Mouse (Mus musculus) hindbrain, embryonic 10.5 days (tissue): Measurements from ENCODE around the gene Akap2. TPM values are rescaled to one million over a fixed set of nuclear protein-coding genes. Genes with fewer than 3 reads are reported as not detected.

Source experiments
- DNase-seq: peaks from one replicate; pipeline ENCODE4 v3.0.0-alpha.2; 2017; ENCODE audit warnings: low spot score
- H3K27ac ChIP-seq: fragments of 300-500 bp; sonication (generic); 2 replicates; pipeline ENCODE4 v1.5.1; 2016; ENCODE audit warnings: mild to moderate bottlenecking, moderate library complexity
- H3K27me3 ChIP-seq: fragments of 300-500 bp; sonication (generic); 2 replicates; pipeline ENCODE4 v1.6.1; 2016; ENCODE audit warnings: mild to moderate bottlenecking; ENCODE audit not compliant: poor library complexity, insufficient read depth, severe bottlenecking
- H3K36me3 ChIP-seq: fragments of 300-500 bp; sonication (generic); 2 replicates; pipeline ENCODE4 v1.6.1; 2016; ENCODE audit warnings: mild to moderate bottlenecking, moderate library complexity
- H3K4me1 ChIP-seq: fragments of 300-500 bp; sonication (generic); replicated peaks from 2 replicates; pipeline ENCODE4 v1.6.1; 2016; ENCODE audit warnings: mild to moderate bottlenecking
- H3K4me3 ChIP-seq: fragments of 300-500 bp; sonication (generic); 2 replicates; pipeline ENCODE4 v1.5.1; 2016; ENCODE audit warnings: mild to moderate bottlenecking, moderate library complexity
- H3K9me3 ChIP-seq: fragments of 300-500 bp; sonication (generic); 2 replicates; pipeline ENCODE4 v1.6.1; 2016; ENCODE audit warnings: mild to moderate bottlenecking, moderate library complexity
- WGBS: fragments of 180-500 bp; shearing (Covaris S2); methylation state at CpG from one replicate; pipeline ENCODE4 v1.1.7; 2016; 5-methylcytosine and 5-hydroxymethylcytosine counted together
- polyA plus RNA-seq: library from polyadenylated mRNA; unstranded; fragments of >200 nt; fragmentation: Nextera tagmentation; extraction: Ambion mirVana; gene quantifications from 2 replicates; pipeline ENCODE4 v1.2.1, GENCODE M21; 2016

Akap2 gene
- polyA plus RNA-seq, 1 experiment from 2014 or later = 30.2 TPM

GRCm38 (mm10) chr4:57771558-57772219 is 54.2 kb downstream of the Akap2 start:
- Histone ChIP-seq H3K27ac (no peak overlapping the region), H3K27me3 (no peaks in the 10 kb centered on the region), H3K4me3 (no peak overlapping the region), H3K4me1 (peaks cover 28% of the 10 kb centered on the region), H3K36me3 (no peaks in the 10 kb centered on the region), H3K9me3 (no peaks in the 10 kb centered on the region)
- no peak for DNase-seq
- 91% methylated on average over 2 of the region's 2 CpGs for whole genome bisulfite sequencing

- Histone ChIP-seq H3K36me3 (no peaks in the 10 kb centered on the region), H3K27me3 (no peaks in the 10 kb centered on the region), H3K9me3 (no peaks in the 10 kb centered on the region), H3K4me3 (no peak overlapping the region), H3K27ac (no peak overlapping the region), H3K4me1 (peaks cover 25% of the 10 kb centered on the region; the same call in 1 of the 2 replicates)
- DNase-seq = no peak
- WGBS = 56% methylated on average over 11 of the region's 11 CpGs
Observed at GRCm38 (mm10) chr4:57772851-57773510, 55.5 kb downstream of the Akap2 start.

- no peak for DNase-seq
- Histone ChIP-seq H3K4me3 (no peak overlapping the region), H3K4me1 (peaks cover 17% of the 10 kb centered on the region; the same call in 1 of the 2 replicates), H3K27me3 (no peaks in the 10 kb centered on the region), H3K27ac (no peak overlapping the region), H3K36me3 (no peaks in the 10 kb centered on the region), H3K9me3 (no peaks in the 10 kb centered on the region)
- WGBS = 74% methylated on average over 4 of the region's 4 CpGs
Observed at GRCm38 (mm10) chr4:57774517-57774916, 57.1 kb downstream of the Akap2 start.

- Histone ChIP-seq H3K27ac (no peak overlapping the region), H3K4me3 (no peak overlapping the region), H3K36me3 (no peaks in the 10 kb centered on the region), H3K27me3 (no peaks in the 10 kb centered on the region), H3K4me1 (peaks cover 14% of the 10 kb centered on the region), H3K9me3 (no peaks in the 10 kb centered on the region)
- DNase-seq = no peak
Observed at GRCm38 (mm10) chr4:57775582-57775981, 58.1 kb downstream of the Akap2 start.

GRCm38 (mm10) chr4:57780403-57780802 is 62.9 kb downstream of the Akap2 start:
- peaks cover 42% of the 10 kb centered on the region for H3K4me1 ChIP-seq
- no peaks in the 10 kb centered on the region for H3K36me3 ChIP-seq
- peaks cover 18% of the 10 kb centered on the region for H3K27me3 ChIP-seq
- no peaks in the 10 kb centered on the region for H3K9me3 ChIP-seq
- no peak for DNase-seq
- H3K4me3 ChIP-seq = 0 out of 2 replicates have a peak overlapping the region, but pooled peaks have one; percentile 34
- peak overlapping the region; percentile 79 for H3K27ac ChIP-seq
- 21% methylated on average over 4 of the region's 4 CpGs for WGBS

GRCm38 (mm10) chr4:57780833-57781641 is 63.6 kb downstream of the Akap2 start:
- Histone ChIP-seq H3K27ac (peak overlapping the region; percentile 79), H3K4me3 (peak overlapping the region; percentile 34), H3K36me3 (no peaks in the 10 kb centered on the region), H3K4me1 (peaks cover 42% of the 10 kb centered on the region), H3K9me3 (no peaks in the 10 kb centered on the region), H3K27me3 (peaks cover 18% of the 10 kb centered on the region)
- DNase-seq = peak; percentile 67
- WGBS = 2% methylated on average over 20 of the region's 20 CpGs

GRCm38 (mm10) chr4:57781994-57782393 is 64.5 kb downstream of the Akap2 start:
- peaks cover 18% of the 10 kb centered on the region for H3K27me3 ChIP-seq
- peaks cover 42% of the 10 kb centered on the region for H3K4me1 ChIP-seq
- H3K27ac ChIP-seq = peak overlapping the region; percentile 86
- H3K9me3 ChIP-seq = no peaks in the 10 kb centered on the region
- DNase-seq = peak; percentile 84
- H3K36me3 ChIP-seq = no peaks in the 10 kb centered on the region
- 0% methylated on average over 26 of the region's 26 CpGs for WGBS
- peak overlapping the region; percentile 60 for H3K4me3 ChIP-seq

- no peaks in the 10 kb centered on the region for H3K36me3 ChIP-seq
- peaks cover 18% of the 10 kb centered on the region for H3K27me3 ChIP-seq
- H3K27ac ChIP-seq = peak overlapping the region; percentile 86
- H3K4me3 ChIP-seq = peak overlapping the region; percentile 60
- H3K9me3 ChIP-seq = no peaks in the 10 kb centered on the region
- WGBS = 1% methylated on average over 33 of the region's 33 CpGs
- peak; percentile 61 for DNase-seq
- peaks cover 45% of the 10 kb centered on the region for H3K4me1 ChIP-seq
Observed at GRCm38 (mm10) chr4:57782549-57783390, 65.3 kb downstream of the Akap2 start.

- 46% methylated on average over 9 of the region's 9 CpGs for WGBS
- Histone ChIP-seq H3K27me3 (peaks cover 18% of the 10 kb centered on the region), H3K9me3 (no peaks in the 10 kb centered on the region), H3K27ac (peak overlapping the region; percentile 86), H3K4me3 (peak overlapping the region; percentile 60), H3K36me3 (no peaks in the 10 kb centered on the region), H3K4me1 (peaks cover 45% of the 10 kb centered on the region)
- DNase-seq = no peak
Observed at GRCm38 (mm10) chr4:57783391-57783770, 65.9 kb downstream of the Akap2 start.

- H3K4me1 ChIP-seq = peaks cover 51% of the 10 kb centered on the region
- H3K27ac ChIP-seq = peak overlapping the region; percentile 86
- DNase-seq = peak; percentile 3
- no peaks in the 10 kb centered on the region for H3K36me3 ChIP-seq
- WGBS = 79% methylated on average over 11 of the region's 11 CpGs
- peak overlapping the region; percentile 60 for H3K4me3 ChIP-seq
- H3K27me3 ChIP-seq = peaks cover 18% of the 10 kb centered on the region
- H3K9me3 ChIP-seq = no peaks in the 10 kb centered on the region
Observed at GRCm38 (mm10) chr4:57783853-57784600, 66.6 kb downstream of the Akap2 start.

GRCm38 (mm10) chr4:57788709-57789108 is 71.3 kb downstream of the Akap2 start:
- H3K4me3 ChIP-seq = no peak overlapping the region
- H3K27ac ChIP-seq = peak overlapping the region; percentile 66
- DNase-seq = no peak
- H3K27me3 ChIP-seq = peaks cover 7% of the 10 kb centered on the region
- WGBS = 48% methylated on average over 5 of the region's 5 CpGs
- peaks cover 42% of the 10 kb centered on the region for H3K4me1 ChIP-seq
- H3K36me3 ChIP-seq = no peaks in the 10 kb centered on the region
- H3K9me3 ChIP-seq = no peaks in the 10 kb centered on the region

GRCm38 (mm10) chr4:57789118-57789517 is 71.7 kb downstream of the Akap2 start:
- H3K27ac ChIP-seq = peak overlapping the region; percentile 66; the same call in 1 of the 2 replicates
- H3K4me3 ChIP-seq = no peak overlapping the region
- H3K27me3 ChIP-seq = peaks cover 2% of the 10 kb centered on the region; the same call in 1 of the 2 replicates
- H3K36me3 ChIP-seq = no peaks in the 10 kb centered on the region
- peaks cover 42% of the 10 kb centered on the region for H3K4me1 ChIP-seq
- H3K9me3 ChIP-seq = no peaks in the 10 kb centered on the region
- DNase-seq = no peak
